Mouse (Mus musculus) v-Abl transformed pro-B cells (cell line): ENCODE data around the gene Ap3b1.

Source experiments
- in situ Hi-C, 2 experiments: fragments of 400-800 bp; cut with MboI; formaldehyde crosslinking; loops; one replicate each; pipeline ENCODE4 v1.15.1; 2025; ENCODE audit not compliant: unreplicated experiment in 2 of 2

Gene Ap3b1

DNA sequence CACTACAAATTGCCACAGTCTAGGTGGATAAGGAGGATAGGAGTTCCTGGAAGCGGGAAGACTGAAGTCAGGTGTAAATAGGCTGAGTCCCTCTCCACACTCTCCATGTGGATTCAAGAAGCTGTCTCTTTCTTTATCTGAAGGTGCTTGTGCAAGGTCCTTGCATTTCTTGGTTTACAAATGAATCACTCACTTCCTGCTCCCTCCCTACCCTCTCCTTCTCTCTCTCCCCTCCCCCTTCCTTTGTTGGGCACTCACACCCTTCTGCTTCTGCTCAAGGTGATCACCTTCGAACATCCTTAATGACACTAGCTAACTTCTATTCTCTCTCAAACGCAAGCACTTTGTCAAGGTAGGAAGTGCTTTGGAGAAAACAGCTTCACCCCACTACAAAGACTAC, 84.7 kb downstream of the Ap3b1 start:
- in situ Hi-C loops: loop anchor here in 1 of 2 experiments (25.0 kb wide), 1 partner anchor 656 kb away; no protein-coding TSS in a partner anchor

DNA sequence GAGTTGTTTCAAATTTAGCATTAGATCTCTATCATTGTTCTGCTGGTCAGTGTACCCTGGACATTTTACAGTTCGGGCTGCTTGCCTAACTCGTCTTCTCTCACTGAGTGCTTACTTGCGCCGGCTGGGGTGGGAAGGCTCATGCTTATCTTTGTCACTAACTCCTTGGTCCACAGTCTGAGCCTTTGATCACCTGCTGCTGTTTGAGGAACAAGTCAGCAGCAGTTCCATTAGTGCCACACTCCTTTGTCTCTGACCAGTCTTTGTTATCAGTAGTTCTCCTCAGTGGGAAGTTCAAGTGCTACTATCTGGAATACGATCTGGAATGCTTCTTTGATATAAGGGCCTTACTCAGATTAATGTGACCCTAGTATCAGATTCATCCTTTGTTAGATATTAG, 86.3 kb downstream of the Ap3b1 start:
- in situ Hi-C loops: loop anchor here in 1 of 2 experiments (5.0 to 25.0 kb wide), 2 partner anchors 497 to 658 kb away; no protein-coding TSS in a partner anchor

DNA sequence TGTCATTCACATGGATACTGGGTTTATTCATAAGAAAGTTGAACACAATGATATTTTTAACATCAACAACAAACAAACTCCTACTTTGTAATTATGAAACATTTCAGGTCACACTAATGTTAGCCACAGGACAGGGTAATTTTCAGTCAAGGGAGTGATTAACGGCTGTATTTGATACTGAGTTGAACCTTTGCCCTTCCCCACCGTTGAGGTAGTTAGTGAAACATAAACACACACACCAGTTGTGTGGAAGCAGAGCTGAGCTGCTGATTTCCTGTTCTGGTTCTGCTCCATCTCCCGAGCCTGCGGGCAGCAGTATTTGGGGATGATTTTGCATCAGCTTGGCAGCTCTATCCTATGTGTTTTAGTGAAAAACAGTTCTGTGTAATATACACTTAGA, 88.2 kb downstream of the Ap3b1 start:
- in situ Hi-C loops: loop anchor here in 1 of 2 experiments (5.0 to 25.0 kb wide), 2 partner anchors 495 to 660 kb away; no protein-coding TSS in a partner anchor

DNA sequence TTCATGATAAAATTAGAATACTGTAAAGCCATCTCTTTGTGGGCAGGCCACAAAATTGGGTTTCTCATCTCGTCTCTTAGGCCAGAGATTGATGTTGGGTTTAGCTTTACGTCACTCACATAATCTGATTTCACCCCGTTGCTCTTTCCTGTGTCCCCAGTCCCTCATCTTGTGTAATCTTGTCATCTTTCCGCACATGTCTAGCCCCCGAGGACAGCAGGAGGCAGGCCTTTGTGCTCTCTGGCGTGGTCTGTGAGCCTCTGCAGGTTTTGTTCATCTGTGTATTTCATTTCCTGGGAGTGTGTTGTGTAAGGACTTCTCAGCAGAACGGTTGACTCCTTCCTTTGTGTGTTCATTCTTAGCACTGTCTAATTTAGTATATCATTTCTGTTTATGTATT, 90.8 kb downstream of the Ap3b1 start:
- in situ Hi-C loops: loop anchor here in 1 of 2 experiments (5.0 to 25.0 kb wide), 2 partner anchors 493 to 662 kb away; no protein-coding TSS in a partner anchor

DNA sequence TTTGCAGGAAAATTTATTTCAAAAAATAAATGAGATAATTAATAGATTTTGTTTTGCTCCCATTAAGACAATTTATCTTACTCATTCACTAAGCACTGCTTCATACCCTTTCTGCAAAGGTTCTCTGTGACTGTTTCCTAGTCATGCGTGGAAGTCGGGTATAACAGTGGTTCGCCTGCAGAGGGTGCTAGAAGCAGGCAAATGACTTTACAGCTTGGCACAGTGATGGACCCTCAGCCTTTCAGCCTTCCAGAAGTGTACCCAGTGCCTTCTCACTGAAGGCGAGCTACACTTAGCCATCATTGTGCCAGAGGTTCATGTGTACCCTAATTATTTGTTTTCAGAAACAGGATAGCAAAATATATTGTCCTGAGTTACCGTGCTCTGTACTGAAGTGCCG, 92.5 kb downstream of the Ap3b1 start:
- in situ Hi-C loops: loop anchor here (5.0 to 25.0 kb wide), 2 partner anchors 496 to 886 kb away; no protein-coding TSS in a partner anchor

DNA sequence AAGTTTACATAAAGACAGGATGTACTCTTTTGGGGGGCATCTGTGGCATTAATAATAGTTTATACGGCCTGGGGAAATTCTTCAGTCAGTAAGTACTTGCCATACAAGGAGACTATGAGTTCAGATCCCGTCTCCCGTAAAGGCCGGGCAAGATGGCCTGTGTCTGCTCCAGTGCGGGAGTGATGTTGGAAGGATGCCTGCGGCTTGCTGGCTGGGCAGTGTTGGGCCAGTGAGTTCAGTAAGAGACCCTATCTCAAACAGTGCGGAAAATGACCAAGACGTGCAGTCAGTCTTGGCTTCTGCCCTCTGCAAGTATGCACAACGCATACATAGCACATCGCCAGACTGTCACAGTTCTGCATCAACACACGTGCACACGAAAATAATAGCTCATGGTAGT, 95.4 kb downstream of the Ap3b1 start:
- in situ Hi-C loops: loop anchor here (5.0 to 25.0 kb wide), 2 partner anchors 493 to 883 kb away; no protein-coding TSS in a partner anchor

DNA sequence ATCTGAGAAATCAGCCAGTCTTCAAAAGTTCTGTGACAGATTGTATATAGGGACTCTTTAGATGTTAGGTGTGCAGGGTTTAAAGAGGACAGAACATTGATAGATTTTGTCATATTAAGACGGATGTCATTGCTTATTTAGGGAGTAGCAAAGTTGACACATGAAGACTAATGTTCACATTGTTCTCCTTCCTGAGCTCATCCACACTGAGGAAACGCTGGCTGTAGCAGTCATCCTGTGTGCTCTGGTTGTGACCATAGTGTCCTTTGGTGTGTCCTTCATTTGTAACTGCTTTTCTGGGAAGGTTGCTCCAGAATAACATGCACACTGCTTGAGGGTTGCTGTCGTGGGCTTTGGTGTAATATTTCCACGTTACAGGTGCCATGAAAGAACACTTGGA, 100.4 kb downstream of the Ap3b1 start:
- in situ Hi-C loops: loop anchor here in 1 of 2 experiments (25.0 kb wide), 1 partner anchor 878 kb away; no protein-coding TSS in a partner anchor

DNA sequence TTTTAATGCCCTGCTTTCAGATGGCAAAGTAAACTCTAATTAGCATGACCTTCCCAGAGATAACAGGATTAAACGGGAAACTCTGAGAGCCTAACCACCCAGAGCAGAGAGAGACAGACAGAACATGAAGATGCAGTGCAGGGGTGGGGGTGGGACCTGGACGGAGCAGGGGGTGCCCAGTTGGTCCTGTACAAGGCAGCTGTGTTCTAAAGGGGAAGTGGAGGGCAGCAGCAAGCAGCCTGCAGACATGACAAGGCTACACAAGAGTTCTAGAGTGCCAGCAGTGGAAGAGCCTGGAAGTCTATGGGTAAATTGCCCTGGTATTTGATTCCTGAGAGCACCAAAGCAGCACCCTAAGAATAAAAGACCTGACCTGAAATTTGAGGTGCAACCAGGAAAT, 105.5 kb downstream of the Ap3b1 start:
- in situ Hi-C loops: loop anchor here in 1 of 2 experiments (25.0 kb wide), 1 partner anchor 873 kb away; no protein-coding TSS in a partner anchor

DNA sequence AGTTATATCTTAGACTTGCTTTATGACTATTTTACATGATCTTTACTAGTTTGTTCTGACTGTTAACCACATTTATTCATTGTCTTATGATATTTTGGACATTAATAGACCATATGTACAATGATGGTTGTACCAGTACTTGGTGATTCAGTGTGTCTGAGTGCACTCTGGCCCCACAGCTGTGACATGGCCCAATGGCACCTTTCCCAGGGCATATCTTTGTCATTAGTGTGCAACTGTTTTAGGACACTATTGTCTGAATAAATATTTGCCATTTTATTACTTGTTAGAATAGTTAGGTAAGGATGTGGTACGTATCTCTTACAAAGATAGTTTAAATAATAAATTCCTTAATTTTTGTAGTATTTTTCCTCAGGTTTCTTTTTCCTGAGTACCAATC, 109.8 kb downstream of the Ap3b1 start:
- in situ Hi-C loops: loop anchor here in 1 of 2 experiments (25.0 kb wide), 1 partner anchor 869 kb away; no protein-coding TSS in a partner anchor

DNA sequence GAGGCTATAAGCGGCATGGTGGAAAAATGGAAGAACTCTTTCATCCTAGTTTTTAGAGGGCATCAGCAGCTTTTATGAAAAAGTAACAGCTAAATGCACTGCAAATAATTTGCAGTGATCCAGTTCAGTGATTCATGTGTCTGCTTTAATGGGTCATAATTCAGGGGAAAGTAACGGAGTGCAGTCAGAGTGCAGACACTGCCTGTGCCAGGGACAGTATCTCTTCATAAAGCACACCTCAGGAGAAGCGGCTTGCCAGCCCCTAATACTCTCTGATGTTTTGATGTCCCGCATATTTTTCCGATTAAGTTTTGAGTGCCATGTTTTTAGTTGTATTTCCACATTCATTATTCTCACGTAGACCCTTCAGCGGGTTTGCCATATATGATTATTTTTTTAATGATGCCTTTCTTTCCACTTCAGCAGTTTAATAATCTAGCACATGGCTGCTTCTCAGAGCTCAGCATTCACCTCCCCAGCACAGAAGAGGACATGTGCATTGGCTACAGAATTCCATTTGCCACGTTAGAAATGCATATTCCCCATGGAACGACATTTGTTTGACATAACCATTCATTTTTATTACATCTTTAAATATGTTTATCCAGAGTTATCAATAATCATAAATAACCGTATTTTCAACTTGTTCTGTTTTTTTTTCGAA, 112.4 kb downstream of the Ap3b1 start:
- in situ Hi-C loops: loop anchor here in 1 of 2 experiments (25.0 kb wide), 1 partner anchor 866 kb away; no protein-coding TSS in a partner anchor

DNA sequence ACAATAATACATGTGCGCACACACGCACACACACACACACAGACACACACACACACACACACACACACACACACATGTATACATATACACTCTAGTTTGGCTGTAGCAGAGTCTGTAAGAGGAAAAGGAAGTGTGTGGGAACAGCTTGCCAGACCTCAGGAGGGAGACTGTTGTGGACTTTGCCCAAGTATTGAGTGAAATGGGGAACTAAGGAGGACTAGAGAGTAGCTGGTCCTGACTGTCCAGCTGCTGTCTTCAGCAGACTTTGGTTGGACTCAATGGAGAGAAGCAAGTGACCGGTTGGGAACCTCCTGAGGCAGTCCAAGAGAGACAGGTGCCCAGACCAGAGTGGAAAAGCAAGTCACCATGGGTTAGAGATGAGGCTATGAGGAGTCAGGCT, 117.4 kb downstream of the Ap3b1 start:
- in situ Hi-C loops: no loop called here

DNA sequence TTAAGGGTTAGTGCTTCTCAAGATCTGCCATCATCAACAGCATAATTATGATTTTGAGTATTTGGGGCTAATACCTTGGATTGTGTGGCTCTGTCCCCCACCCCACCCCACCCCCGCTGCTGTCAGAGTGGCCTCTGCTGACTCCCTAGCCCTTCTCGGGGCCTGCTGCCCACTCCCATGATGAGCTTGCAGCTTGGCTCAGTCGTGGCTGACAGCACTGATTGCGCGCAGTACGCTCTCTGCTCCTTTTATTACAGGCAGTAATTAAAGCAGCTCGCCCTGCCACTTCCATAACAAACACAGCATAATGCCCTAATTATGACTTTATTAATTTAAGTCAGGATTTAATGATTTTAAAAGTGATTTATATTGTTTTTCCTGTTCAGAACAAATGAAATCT, 121.5 kb downstream of the Ap3b1 start:
- in situ Hi-C loops: no loop called here

DNA sequence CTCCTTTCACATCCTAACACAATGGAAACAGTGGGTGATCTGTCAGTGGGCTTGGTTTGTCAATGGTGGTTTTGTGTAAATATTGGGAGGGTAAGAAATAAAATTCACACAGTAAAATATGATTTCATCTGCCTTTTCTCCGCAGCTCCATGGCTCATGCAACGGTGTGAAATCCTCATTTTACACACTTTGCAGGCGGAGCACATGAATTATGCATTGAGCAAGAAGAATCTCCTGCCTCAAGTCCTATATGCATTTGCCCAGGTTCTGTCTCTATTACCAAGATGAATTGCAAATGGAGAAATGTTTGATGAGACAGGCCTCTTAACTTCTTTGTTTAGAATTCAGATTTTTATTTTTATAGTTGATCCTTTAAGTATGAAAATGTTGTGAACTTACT, 131.9 kb downstream of the Ap3b1 start:
- in situ Hi-C loops: no loop called here

DNA sequence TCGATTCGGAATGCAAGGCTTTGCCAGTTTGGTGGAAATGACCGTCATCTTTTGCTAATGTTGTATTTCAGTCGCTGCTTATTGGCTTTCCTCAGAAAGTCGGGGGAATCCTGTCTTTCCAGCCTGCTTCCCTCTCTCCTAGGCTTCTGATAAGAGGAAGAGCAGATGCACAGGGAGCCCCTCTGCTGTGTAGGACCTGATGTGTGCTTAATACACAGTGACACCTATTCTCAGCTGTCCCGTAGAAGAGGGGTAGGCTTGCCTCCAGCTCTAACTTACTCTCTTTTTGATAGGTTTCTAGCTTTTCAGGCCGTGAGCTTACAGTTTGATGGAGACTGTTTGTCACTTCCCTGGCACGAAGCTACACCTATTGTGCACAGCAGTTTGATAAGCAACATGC, 132.4 kb downstream of the Ap3b1 start:
- in situ Hi-C loops: no loop called here

DNA sequence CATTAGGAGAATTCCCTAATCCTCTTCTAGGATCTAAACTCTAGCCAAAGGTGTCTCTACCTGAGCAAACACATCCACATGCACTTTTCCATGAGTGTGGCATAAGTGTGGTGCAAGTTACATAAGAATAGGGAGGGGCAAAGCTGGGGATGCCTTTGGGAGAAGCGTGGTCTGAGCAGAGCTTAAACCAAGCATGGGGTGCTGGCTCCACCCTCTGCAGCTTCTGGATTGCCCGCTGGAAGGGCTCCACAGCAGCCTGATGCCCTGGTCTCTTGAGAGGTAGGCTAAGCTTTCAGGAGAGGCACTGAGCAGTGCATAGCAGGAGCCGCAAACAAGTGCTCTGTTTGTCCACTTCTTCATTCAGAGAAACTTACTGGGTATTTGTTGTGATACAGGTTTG, 138.8 kb downstream of the Ap3b1 start:
- in situ Hi-C loops: no loop called here

DNA sequence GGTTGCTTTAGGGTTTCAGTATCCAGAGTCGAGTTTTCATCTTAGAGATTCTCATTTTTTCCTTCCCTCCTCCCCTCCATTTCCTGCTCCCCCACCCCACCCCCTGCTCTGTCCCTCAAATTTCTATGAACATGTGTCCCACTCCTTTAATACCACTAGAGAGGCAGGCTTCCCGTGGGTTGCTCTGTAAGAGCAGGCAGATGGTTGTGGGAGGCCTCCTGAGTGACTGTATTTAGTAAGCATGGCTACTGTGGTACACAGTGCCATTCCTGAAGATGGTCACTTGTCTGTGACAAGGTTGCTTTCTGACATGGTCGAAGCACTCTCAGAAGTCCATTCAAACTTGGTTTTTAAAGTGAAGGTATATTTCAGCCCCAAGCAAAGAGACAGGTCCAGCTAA, 147.7 kb downstream of the Ap3b1 start:
- in situ Hi-C loops: no loop called here

DNA sequence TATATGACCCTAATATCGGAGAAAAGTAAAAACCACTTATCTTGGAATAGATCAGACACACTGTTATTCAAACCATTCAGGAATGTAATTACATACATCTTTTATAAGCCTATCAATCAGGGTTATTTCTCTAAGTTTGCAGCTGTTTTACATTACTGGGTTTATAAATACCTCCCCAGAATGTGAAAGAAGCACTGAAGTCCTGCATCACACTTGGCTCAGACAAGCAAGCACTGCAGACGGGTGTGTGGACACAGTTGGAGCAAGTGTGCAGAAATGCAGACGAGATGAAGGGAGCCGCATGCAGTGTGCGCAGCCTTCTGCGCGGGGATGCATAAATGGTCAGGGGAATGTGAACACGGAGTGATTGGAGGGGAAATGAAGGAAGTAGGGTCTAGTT, 149.6 kb downstream of the Ap3b1 start:
- in situ Hi-C loops: no loop called here

DNA sequence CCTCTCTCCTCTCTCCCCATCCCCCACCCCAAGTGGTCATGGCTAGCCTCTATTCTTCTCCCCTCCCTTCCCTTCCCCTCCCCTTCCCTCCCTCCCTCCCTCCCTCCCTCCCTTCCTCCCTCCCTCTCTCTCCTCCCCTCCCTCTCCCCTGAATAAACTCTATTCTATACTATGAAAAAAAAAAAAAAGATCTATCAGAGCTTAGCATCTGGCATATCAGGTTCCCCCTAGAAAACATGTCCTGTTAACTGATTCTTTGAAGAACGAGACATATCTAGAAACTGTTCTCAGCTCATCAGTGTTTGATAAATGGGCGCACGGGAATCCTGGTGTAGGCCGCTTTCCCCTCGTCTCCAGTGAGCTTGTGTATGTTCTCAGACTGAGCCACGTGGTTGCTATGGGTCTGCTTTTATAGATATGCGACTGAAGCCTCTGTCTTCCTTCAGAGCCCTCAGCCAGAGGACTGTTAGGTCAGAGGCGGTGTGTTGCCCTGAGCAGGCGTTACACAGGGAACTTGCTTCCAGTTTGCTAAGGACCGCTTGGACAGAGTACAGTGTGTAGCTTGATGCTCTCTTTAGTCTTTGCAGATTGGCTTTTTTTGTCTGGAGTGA, 154.5 kb downstream of the Ap3b1 start:
- in situ Hi-C loops: no loop called here

DNA sequence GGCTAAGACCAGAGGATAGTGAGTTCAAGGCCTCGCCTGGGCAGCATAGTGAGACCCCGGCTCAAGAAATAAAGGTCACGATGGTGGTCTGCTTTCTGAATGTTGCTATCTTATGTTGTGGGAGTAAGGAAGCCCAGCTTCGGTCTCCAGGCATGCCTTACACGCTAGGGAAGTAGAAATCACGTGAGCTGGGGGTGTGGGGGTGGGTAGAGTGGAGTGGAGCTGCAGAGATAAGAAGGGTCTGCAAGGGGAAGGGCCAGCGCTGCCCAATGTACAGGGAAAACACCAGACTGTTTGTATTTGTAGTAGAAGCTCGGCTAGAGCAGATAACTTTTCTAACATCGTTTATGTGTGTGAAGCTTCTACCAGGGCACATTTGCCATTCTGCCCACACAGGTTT, 155.1 kb downstream of the Ap3b1 start:
- in situ Hi-C loops: no loop called here

DNA sequence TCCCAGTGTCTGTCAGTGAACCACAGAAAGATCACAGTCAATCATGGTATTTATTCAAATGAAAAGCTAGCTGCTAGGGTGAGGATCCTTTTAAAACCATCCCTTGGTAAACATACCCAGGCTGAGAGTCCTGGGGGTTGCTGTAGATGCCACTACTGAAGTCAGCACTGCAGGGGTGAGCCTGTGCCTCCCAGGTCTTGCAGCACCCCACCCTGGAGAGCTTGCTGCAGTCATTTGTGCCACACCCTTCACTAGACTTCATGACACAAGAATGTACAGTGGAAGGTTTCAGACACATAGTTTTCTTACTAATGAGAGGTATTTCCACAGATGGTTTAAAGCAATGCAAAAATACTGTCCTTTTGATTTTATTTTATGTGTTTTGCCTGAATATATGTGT, 156.2 kb downstream of the Ap3b1 start:
- in situ Hi-C loops: no loop called here

DNA sequence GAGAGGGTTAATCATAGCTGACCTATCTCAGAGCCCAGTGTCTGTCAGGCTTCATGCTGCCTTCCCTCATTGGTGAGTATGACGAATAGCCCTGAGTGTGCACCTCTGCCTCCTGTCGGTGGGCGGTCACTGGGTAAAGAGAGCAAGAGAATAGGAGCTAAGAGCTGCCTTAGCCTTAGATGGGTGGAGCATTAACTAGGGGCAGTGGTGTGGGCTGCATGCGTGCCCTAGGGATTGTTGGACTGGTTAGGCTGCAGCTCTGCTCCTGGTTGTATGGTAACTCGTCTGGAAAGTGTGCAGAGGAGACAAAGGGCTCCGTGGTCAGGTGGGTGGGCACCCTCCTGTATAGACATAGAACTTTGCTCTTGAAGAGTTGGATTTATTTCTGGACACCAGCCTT, 157.8 kb downstream of the Ap3b1 start:
- in situ Hi-C loops: no loop called here

DNA sequence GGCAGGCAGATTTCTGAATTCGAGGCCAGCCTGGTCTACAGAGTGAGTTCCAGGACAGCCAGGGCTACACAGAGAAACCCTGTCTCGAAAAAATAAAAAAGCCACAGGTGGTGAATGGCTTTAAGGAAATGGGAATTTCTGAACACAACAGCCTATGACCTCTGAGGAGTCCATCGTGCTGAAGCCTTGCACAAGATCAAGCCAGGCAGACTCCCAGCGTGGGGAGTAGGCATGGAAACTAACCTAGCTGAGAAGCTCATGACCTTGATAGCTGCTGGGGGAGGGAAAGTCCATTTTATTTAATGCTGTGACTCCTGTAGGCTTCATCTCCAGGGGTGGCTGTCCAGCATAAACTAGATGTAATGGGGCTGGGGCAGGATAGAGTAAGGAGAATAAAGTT, 159.4 kb downstream of the Ap3b1 start:
- in situ Hi-C loops: no loop called here
